Comparison of ENCODE assay signal across 8 mouse cellular contexts in genomic region chr4:150371580-150372380, GRCm38 (mm10).
A peak's percentile ranks its signal among the peaks of the same experiment; 100 is the strongest.
DNase-seq lines count a peak whose midpoint lies in the region; ATAC-seq lines count a peak whose summit lies in the region.

No protein-coding gene starts in this region.

- H3K36me3 ChIP-seq in hindbrain, embryonic 11.5 days (ENCODE audit: control insufficient read depth, insufficient read depth, low read length) = no peaks in the 10 kb centered on the region

- peak; percentile 95 for ATAC-seq in hindbrain, embryonic 11.5 days (ENCODE audit: low FRiP score)

- H3K4me3 ChIP-seq in hindbrain, embryonic 11.5 days (ENCODE audit: low read depth, low read length) = peak overlapping the region; percentile 50

- peak overlapping the region; percentile 94 for H3K27ac ChIP-seq in hindbrain, embryonic 11.5 days (ENCODE audit: low read depth, low read length)

- H3K9ac ChIP-seq in hindbrain, embryonic 11.5 days (ENCODE audit: low read depth, low read length) = peak overlapping the region; percentile 78

- peaks cover 18% of the 10 kb centered on the region for H3K4me1 ChIP-seq in hindbrain, embryonic 11.5 days (replicated peaks; ENCODE audit: control insufficient read depth, insufficient read depth, low read length)

- H3K27me3 ChIP-seq in hindbrain, embryonic 11.5 days (ENCODE audit: control insufficient read depth, insufficient read depth, low read length) = no peaks in the 10 kb centered on the region

- no peaks in the 10 kb centered on the region for H3K9me3 ChIP-seq in hindbrain, embryonic 11.5 days (ENCODE audit: control insufficient read depth, low read length)

- DNase-seq in NIH3T3 (ENCODE audit: low read depth) = peak; percentile 75
- DNase-seq in cerebellum, adult 8-10 months = peak; percentile 71
- peak; percentile 44 to 69 for DNase-seq in frontal cortex, postnatal 10 days (ENCODE audit: low spot score in 2 of 2)
- DNase-seq in hindbrain, embryonic 11.5 days (ENCODE audit: low spot score) = peak; percentile 90
- DNase-seq in layer of hippocampus, postnatal 25 days (ENCODE audit: extremely low spot score in 1 of 2, low spot score in 1 of 2) = peak; percentile 45 to 52
- peak; percentile 78 for DNase-seq in lung, postnatal 14 days
- peak; percentile 81 for DNase-seq in ovary, postnatal 36 days (ENCODE audit: low spot score)
- peak; percentile 78 for DNase-seq in thymus, postnatal 25 days

- under 1% methylated on average over 57 of the region's 58 CpGs for WGBS in hindbrain, embryonic 11.5 days

- peak overlapping the region; percentile 85 for H3K4me2 ChIP-seq in hindbrain, embryonic 11.5 days (replicated peaks; ENCODE audit: low read depth, low read length)

Comparison
In these comparisons a context has a peak if more than half of its experiments do, and no peak if none do; other contexts are left out.
1. Peak in every context shown above with its lines: DNase-seq, ATAC-seq, H3K4me3 ChIP-seq and H3K27ac ChIP-seq.